Mouse (Mus musculus): ENCODE measurements around the gene Fus.

Gene Fus

GRCm38 (mm10) chr7:127944614-127945013 lies 22.6 kb upstream of the Fus start:
- no peak for DNase-seq (ENCODE audit: low spot score)

- DNase-seq (ENCODE audit: low spot score), result no peak
Measured at GRCm38 (mm10) chr7:127946470-127947023, 20.7 kb upstream of the Fus start, which contains the start of gene Prss36. Gene Prss36, minus strand, starts transcription at chr7:127946725.

- no peak for DNase-seq (ENCODE audit: low spot score)
Measured at GRCm38 (mm10) chr7:127952864-127953581, 14.2 kb upstream of the Fus start.

GRCm38 (mm10) chr7:127959364-127959763 lies 7.9 kb upstream of the Fus start:
- no peak for DNase-seq (ENCODE audit: low spot score)

GRCm38 (mm10) chr7:127966371-127966918 lies 812 bp upstream of the Fus start:
- no peak for DNase-seq (ENCODE audit: low spot score)

- peak; percentile 57 for DNase-seq (ENCODE audit: low spot score)
Measured at GRCm38 (mm10) chr7:127967922-127968828, 918 bp downstream of the Fus start.

- no peak for DNase-seq (ENCODE audit: low spot score)
Measured at GRCm38 (mm10) chr7:127974413-127974930, 7.2 kb downstream of the Fus start.

GRCm38 (mm10) chr7:127978856-127979255 lies 11.6 kb downstream of the Fus start:
- DNase-seq (ENCODE audit: low spot score), result no peak

- DNase-seq (ENCODE audit: low spot score), result no peak
Measured at GRCm38 (mm10) chr7:127980606-127981005, 13.3 kb downstream of the Fus start.

- DNase-seq (ENCODE audit: low spot score), result no peak
Measured at GRCm38 (mm10) chr7:127988904-127989303, 21.6 kb downstream of the Fus start.

- DNase-seq (ENCODE audit: low spot score), result no peak
Measured at GRCm38 (mm10) chr7:127991643-127992487, 24.6 kb downstream of the Fus start.

GRCm38 (mm10) chr7:127992488-127993340 lies 25.5 kb downstream of the Fus start:
- no peak for DNase-seq (ENCODE audit: low spot score)

- DNase-seq (ENCODE audit: low spot score), result peak; percentile 30
Measured at GRCm38 (mm10) chr7:127993341-127993977, 26.2 kb downstream of the Fus start, which contains the start of gene Pycard. Gene Pycard, minus strand, starts transcription at chr7:127993867.

- no peak for DNase-seq (ENCODE audit: low spot score)
Measured at GRCm38 (mm10) chr7:127999436-127999835, 32.2 kb downstream of the Fus start.

- no peak for DNase-seq (ENCODE audit: low spot score)
Measured at GRCm38 (mm10) chr7:128000068-128000950, 33.1 kb downstream of the Fus start.

GRCm38 (mm10) chr7:128003098-128003497 lies 35.8 kb downstream of the Fus start:
- no peak for DNase-seq (ENCODE audit: low spot score)

GRCm38 (mm10) chr7:128003688-128004087 lies 36.4 kb downstream of the Fus start, which contains the start of gene Trim72:
Gene Trim72, plus strand, starts transcription at chr7:128003949.
- no peak for DNase-seq (ENCODE audit: low spot score)

GRCm38 (mm10) chr7:128004150-128004486 lies 36.9 kb downstream of the Fus start:
- no peak for DNase-seq (ENCODE audit: low spot score)

Data from ovary, adult 18-20 months (tissue).